Mouse (Mus musculus): ENCODE data around the gene Cracr2b. TPM values are rescaled to one million over a fixed set of nuclear protein-coding genes. Genes with fewer than 3 reads are reported as not detected.

The Cracr2b gene
- total and polyA plus RNA-seq, 3 experiments: not detected

DNA sequence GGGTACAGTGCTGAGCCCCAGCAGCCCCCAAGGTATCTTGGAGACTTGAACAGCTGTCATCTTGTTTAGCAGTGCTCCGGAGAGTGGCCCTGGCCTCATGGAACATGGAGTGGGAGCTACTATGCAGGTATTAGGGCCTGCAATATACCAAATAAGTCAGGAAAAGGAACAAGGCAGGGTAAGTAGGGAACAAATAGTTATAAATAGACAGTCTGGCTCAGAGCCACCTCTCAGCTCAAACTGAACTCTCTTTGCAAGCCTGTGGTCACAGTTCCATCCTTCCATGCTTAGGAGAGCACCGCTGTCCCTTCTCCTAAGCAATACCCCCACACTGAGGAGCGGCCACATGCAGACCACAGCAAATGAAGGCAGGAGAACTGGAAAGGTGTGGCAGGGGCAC lies 36.7 kb downstream of the Cracr2b start:
- no peak overlapping the region for H3K27ac ChIP-seq (ENCODE audit: insufficient read depth, low read depth)
- peaks cover 42 to 90% of the 10 kb centered on the region in 2 experiments for H3K36me3 ChIP-seq (replicated peaks in 1 of 2; ENCODE audit: control insufficient read depth in 1 of 2, insufficient read depth in 1 of 2, low read length in 1 of 2)
- dilution Hi-C loops (cut with MboI; ENCODE audit: extremely low pct_ligation_motif_present, extremely low pct_unique_long_range_greater_than_20kb, low sequenced_read_pairs): no loop called here
- in situ Hi-C loops (cut with MboI; ENCODE audit: low pct_ligation_motif_present, low pct_unique_long_range_greater_than_20kb, low sequenced_read_pairs): no loop called here
- H3K4me2 ChIP-seq (ENCODE audit: insufficient read depth, low read depth, poor library complexity, severe bottlenecking): no peak overlapping the region
- no peak overlapping the region for H3K9ac ChIP-seq (ENCODE audit: insufficient read depth, low read depth)
- no peak for DNase-seq (ENCODE audit: extremely low read depth)
- H3K4me3 ChIP-seq (replicated peaks in 1 of 3; ENCODE audit: low read depth in 2 of 3, low read length in 2 of 3, poor library complexity in 1 of 3): no peak overlapping the region
- H3K9me3 ChIP-seq (replicated peaks; ENCODE audit: low read length): no peaks in the 10 kb centered on the region
- no peak for TF ChIP-seq KAT2A (IDR thresholded peaks at IDR 0.05; ENCODE audit: insufficient replicate concordance, low read length)
- no peak for TF ChIP-seq EP300 (IDR thresholded peaks at IDR 0.05; ENCODE audit: low read length)
- no peak for TF ChIP-seq POLR2AphosphoS2 (IDR thresholded peaks at IDR 0.05; ENCODE audit: low read depth, low read length)
- no peak for TF ChIP-seq CTCF (conservative IDR thresholded peaks at IDR 0.05 in 1 of 2, IDR thresholded peaks at IDR 0.05 in 1 of 2; ENCODE audit: low read depth in 2 of 2, low read length in 2 of 2)
- TF ChIP-seq USF2 (conservative IDR thresholded peaks at IDR 0.05; ENCODE audit: low read depth, low read length): no peak
- no peak for TF ChIP-seq RAD21 (IDR thresholded peaks at IDR 0.05; ENCODE audit: low read depth, low read length)
- TF ChIP-seq JUND (conservative IDR thresholded peaks at IDR 0.05; ENCODE audit: low read depth, low read length): no peak
- no peak for TF ChIP-seq ZNF384 (IDR thresholded peaks at IDR 0.05; ENCODE audit: low read depth, low read length)
- TF ChIP-seq RCOR1 (conservative IDR thresholded peaks at IDR 0.05; ENCODE audit: low read depth, low read length): no peak
- TF ChIP-seq NRF1 (IDR thresholded peaks at IDR 0.05; ENCODE audit: low read depth, low read length): no peak
- no peak for TF ChIP-seq MYC (IDR thresholded peaks at IDR 0.05; ENCODE audit: low read depth, low read length)
- no peak for TF ChIP-seq ZC3H11A (IDR thresholded peaks at IDR 0.05; ENCODE audit: low read depth, low read length)
- no peak for TF ChIP-seq HCFC1 (IDR thresholded peaks at IDR 0.05; ENCODE audit: low read depth, low read length)
- TF ChIP-seq MXI1 (IDR thresholded peaks at IDR 0.05; ENCODE audit: low read depth, low read length): no peak
- no peak for TF ChIP-seq PAX5 (IDR thresholded peaks at IDR 0.05; ENCODE audit: low read length)
- H3K79me2 ChIP-seq (replicated peaks; ENCODE audit: control insufficient read depth, extremely low read depth, insufficient read depth, poor library complexity, severe bottlenecking): no peaks in the 10 kb centered on the region
- H3K27me3 ChIP-seq (replicated peaks): no peaks in the 10 kb centered on the region
- no peaks in the 10 kb centered on the region for H3K4me1 ChIP-seq (ENCODE audit: control insufficient read depth in 1 of 2, insufficient read depth in 2 of 2)

DNA sequence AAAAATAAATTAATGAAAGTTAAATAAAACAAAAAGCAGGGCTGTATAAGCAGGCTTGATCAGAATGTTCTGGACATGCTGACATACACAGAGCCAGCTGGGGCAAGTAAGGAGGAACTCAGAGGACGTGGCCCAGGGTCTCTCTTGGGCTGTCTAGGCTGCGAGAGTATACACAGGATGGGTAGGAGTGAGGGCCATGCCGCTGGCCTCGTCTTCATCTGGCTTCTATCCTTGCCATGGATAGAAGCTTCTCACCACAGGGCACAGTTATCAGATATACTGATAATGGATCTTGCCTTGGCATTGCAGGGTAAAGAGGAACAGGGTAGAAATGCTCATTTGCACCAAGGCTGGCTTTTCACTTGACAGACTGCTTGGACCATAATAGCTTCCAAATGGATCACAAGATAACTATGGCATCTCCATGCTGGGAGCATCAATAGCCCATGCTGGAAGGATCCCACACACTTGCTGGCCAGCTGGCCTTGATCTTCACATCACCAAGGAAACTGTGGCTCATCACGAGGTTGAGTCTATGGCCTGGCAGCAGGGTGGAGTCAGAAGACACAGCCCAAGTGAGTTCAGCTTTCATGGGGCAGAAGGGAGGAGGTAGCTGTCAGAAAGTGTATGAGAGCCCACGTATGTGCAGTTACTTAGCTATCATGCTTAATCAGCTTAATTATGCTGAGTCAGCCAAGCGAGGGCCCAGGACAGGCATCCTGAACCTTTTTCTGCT lies 41.1 kb downstream of the Cracr2b start:
- Histone ChIP-seq H3K27ac (ENCODE audit: insufficient read depth, low read depth) (no peak overlapping the region), H3K4me1 (ENCODE audit: control insufficient read depth in 1 of 2, insufficient read depth in 2 of 2) (peaks cover 2 to 11% of the 10 kb centered on the region in 2 experiments; a peak in 1 of 4 replicates), H3K36me3 (replicated peaks in 1 of 2; ENCODE audit: control insufficient read depth in 1 of 2, insufficient read depth in 1 of 2, low read length in 1 of 2) (peaks cover 26 to 59% of the 10 kb centered on the region in 2 experiments), H3K4me3 (replicated peaks in 1 of 3; ENCODE audit: low read depth in 2 of 3, low read length in 2 of 3, poor library complexity in 1 of 3) (no peak overlapping the region), H3K79me2 (replicated peaks; ENCODE audit: control insufficient read depth, extremely low read depth, insufficient read depth, poor library complexity, severe bottlenecking) (no peaks in the 10 kb centered on the region), H3K9ac (ENCODE audit: insufficient read depth, low read depth) (no peak overlapping the region), H3K27me3 (replicated peaks) (no peaks in the 10 kb centered on the region), H3K4me2 (ENCODE audit: insufficient read depth, low read depth, poor library complexity, severe bottlenecking) (no peak overlapping the region), H3K9me3 (replicated peaks; ENCODE audit: low read length) (no peaks in the 10 kb centered on the region)
- no peak for DNase-seq (ENCODE audit: extremely low read depth)
- TF ChIP-seq JUND (conservative IDR thresholded peaks at IDR 0.05; ENCODE audit: low read depth, low read length) (no peak), E2F4 (IDR thresholded peaks at IDR 0.05; ENCODE audit: insufficient replicate concordance, low read depth, low read length) (no peak), MAFK (IDR thresholded peaks at IDR 0.05; ENCODE audit: insufficient replicate concordance, low read length) (peak; percentile 24; the same call in 1 of the 2 replicates)
- in situ Hi-C loops (cut with MboI; ENCODE audit: low pct_ligation_motif_present, low pct_unique_long_range_greater_than_20kb, low sequenced_read_pairs) (no loop called here), dilution Hi-C loops (cut with MboI; ENCODE audit: extremely low pct_ligation_motif_present, extremely low pct_unique_long_range_greater_than_20kb, low sequenced_read_pairs) (no loop called here)
